Mouse (Mus musculus) spleen, adult 10 weeks (tissue): Measurements from ENCODE around the gene Trpm8. TPM values are rescaled to one million over a fixed set of nuclear protein-coding genes. Genes with fewer than 3 reads are reported as not detected.

ENCODE experiments used
- polyA plus RNA-seq: library from polyadenylated mRNA; stranded (reverse); fragments of 350-450 nt; fragmentation: Illumina TruSeq; extraction: RNeasy Lipid Tissue Mini Kit (QIAGEN cat#74804); gene quantifications from one replicate; pipeline ENCODE4 v1.2.3, GENCODE M21; 2015; ENCODE audit warnings: low replicate concordance; ENCODE audit not compliant: insufficient read depth

The Trpm8 gene
- polyA plus RNA-seq = not detected

DNA sequence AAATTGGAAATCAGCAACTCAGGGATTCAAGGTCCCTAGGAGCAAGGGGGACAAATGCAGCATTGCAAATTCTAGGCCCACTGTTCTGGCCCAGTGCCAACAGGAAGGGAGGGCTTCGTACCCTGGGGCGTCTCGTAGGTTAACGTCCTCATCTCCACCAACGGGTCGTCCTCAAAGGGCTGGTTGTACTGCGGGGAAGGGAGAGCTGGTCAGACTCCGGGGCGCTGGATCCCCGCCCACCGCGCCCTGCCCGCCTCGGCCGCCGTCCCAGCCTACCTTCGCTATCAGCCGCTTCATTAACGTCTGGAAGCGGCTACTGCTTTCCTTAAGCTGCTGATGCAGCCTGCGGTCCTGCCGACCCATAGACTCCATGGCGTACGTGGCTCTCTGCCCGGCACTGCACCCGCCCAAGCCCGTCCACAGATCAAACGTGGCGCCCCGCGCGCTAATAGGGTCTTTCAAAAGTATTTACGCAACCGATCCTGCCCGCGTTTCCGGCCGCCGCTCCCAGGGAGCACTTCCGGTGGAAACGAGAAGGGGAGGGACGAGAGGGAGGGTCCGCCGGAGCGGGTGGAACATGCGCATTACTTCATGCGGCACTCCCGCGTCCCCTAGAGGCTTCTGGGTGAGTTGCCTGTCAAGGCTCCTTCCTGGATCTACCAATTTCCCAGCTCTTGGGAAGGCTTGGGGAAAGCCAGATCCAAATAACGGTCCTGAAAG is at the start of gene Trpm8, which contains the start of gene Hjurp:
TSS of gene Trpm8 (plus strand) at position 564 of the 720 bp plus-strand sequence.
TSS of gene Hjurp (minus strand) at position 536 of the 720 bp plus-strand sequence.

GRCm38 (mm10) chr1:88406807-88407198 is 129.3 kb downstream of the Trpm8 start, which contains the start of gene Spp2:
TSS of gene Spp2 (plus strand) at chr1:88406961.

Other genes starting within 250 kb of the Trpm8 start
- gene Ugt1a10, start 222.3 kb upstream of the Trpm8 start, polyA plus RNA-seq = not detected
- gene Ugt1a9, start 206.9 kb upstream of the Trpm8 start, polyA plus RNA-seq = not detected
- not detected for gene Ugt1a8, start 189.8 kb upstream of the Trpm8 start, polyA plus RNA-seq
- 6.8 TPM for gene Ugt1a7c, start 182.6 kb upstream of the Trpm8 start, polyA plus RNA-seq
- 0.46 TPM for gene Ugt1a6b, start 174.4 kb upstream of the Trpm8 start, polyA plus RNA-seq
- gene Ugt1a6a, start 142.9 kb upstream of the Trpm8 start, polyA plus RNA-seq = 1.9 TPM
- 0.15 TPM for gene Ugt1a5, start 111.6 kb upstream of the Trpm8 start, polyA plus RNA-seq
- 0.15 TPM for gene Ugt1a2, start 77.1 kb upstream of the Trpm8 start, polyA plus RNA-seq
- gene Dnajb3, start 71.9 kb upstream of the Trpm8 start, polyA plus RNA-seq = 1.2 TPM
- gene Ugt1a1, start 65.7 kb upstream of the Trpm8 start, polyA plus RNA-seq = 0.14 TPM
- gene Mroh2a, start 50.7 kb upstream of the Trpm8 start, polyA plus RNA-seq = 0.28 TPM
- gene Hjurp, start within 50 bp of the Trpm8 start, polyA plus RNA-seq = 98.6 TPM
- not detected for gene Spp2, start 129.3 kb downstream of the Trpm8 start, polyA plus RNA-seq
- gene Glrp1, start 232.4 kb downstream of the Trpm8 start, polyA plus RNA-seq = not detected